Mouse (Mus musculus): ENCODE data around the gene Dkk2.

DNA sequence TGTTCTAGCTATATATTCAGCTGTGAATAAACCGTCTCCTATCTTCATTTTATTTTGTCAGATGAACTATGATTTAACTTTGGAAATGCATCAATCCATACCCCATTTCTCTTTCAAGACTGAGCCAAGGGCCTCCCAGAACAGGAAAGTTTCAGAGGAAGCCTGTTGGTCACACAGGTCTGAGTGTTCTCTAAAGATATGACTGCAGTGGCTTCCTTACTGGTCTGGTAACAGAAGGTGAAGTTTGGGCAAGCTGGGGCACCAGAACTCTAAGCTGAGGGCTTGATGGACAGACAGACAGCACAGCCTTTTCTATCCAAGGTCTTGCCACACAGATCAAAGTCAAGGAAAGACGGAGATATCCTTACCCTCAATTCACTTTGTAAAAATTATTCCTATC, 48.4 kb upstream of the Dkk2 start:
- no peak for TF ChIP-seq CTCF (IDR thresholded peaks at IDR 0.05; ENCODE audit: low read depth, low read length)
- TF ChIP-seq POLR2A (IDR thresholded peaks at IDR 0.05; ENCODE audit: borderline replicate concordance, low read depth, low read length) = no peak
